Comparison of ENCODE assay signal across 19 mouse cellular contexts in the genomic region with DNA sequence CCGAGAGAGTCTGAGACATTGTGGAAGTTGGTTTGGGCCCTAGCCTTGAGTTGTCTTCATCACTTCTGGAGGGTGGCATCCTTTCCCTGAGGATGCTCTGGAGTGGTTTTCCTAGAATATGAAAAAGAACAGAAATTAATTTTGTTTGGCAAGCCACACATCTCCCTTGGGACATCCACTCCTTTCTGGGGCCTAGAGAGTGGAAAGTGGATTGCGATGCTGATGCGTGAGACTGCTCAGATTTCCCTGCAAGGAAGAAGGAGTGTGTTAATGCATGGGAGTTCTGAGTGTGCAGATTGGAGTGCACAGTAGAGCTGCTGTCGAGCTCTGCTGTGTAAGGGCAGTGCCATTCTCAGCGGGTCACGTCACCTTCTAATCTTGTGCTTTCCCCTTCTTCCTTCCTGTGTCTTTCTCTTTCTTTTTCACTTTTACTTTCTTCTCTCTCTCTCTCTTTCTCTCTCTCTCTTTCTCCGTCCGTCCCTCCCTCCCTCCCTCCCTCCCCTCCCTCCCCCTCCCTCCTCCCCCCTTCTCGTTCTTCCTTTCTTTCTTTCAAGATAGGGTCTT. TPM values are rescaled to one million over a fixed set of nuclear protein-coding genes. Genes with fewer than 3 reads are reported as not detected.
DNase-seq lines count a peak whose midpoint lies in the region; ATAC-seq and TF ChIP-seq lines count a peak whose summit lies in the region.
"Had no signal": no experiment of that assay in that cellular context is flagged by ENCODE, and none has a peak within 500 bp of the region (broad histone marks: within the 10 kb centered on the region; RNA-seq: fewer than 3 reads in every experiment).

No protein-coding gene starts in this region.

- TF ChIP-seq EP300 in heart, postnatal 0 days (IDR thresholded peaks at IDR 0.05; ENCODE audit: low read depth), result no peak

- H3K36me3 ChIP-seq in heart, embryonic 10.5 days, result no peaks in the 10 kb centered on the region
- H3K36me3 ChIP-seq in heart, postnatal 0 days (replicated peaks; ENCODE audit: control insufficient read depth, insufficient read depth, low read length), result no peaks in the 10 kb centered on the region
- H3K36me3 ChIP-seq: neural tube, embryonic 13.5 days had no signal

- TF ChIP-seq CTCF in heart, postnatal 0 days (IDR thresholded peaks at IDR 0.05; ENCODE audit: low read depth), result no peak

- H3K9ac ChIP-seq in heart, postnatal 0 days (replicated peaks; ENCODE audit: low read depth, low read length), result no peak overlapping the region
- H3K9ac ChIP-seq: forebrain, embryonic 13.5 days; neural tube, embryonic 13.5 days had no signal

- intact Hi-C loops in heart, postnatal 36 days (cut with DNase I), result no loop called here

- H3K27me3 ChIP-seq in heart, embryonic 10.5 days (ENCODE audit: insufficient read depth, poor library complexity, severe bottlenecking), result no peaks in the 10 kb centered on the region
- no peaks in the 10 kb centered on the region for H3K27me3 ChIP-seq in heart, postnatal 0 days (ENCODE audit: control insufficient read depth, insufficient read depth, low read length)
- H3K27me3 ChIP-seq: forebrain, embryonic 13.5 days; neural tube, embryonic 13.5 days had no signal

- peak overlapping the region; percentile 15; the same call in 1 of the 2 replicates for H3K4me2 ChIP-seq in heart, postnatal 0 days (ENCODE audit: low read depth, low read length)
- H3K4me2 ChIP-seq: forebrain, embryonic 13.5 days; liver, embryonic 11.5 days; neural tube, embryonic 13.5 days had no signal

- H3K27ac ChIP-seq in heart, embryonic 10.5 days, result peak overlapping the region; percentile 16; the same call in 1 of the 2 replicates
- H3K27ac ChIP-seq in heart, postnatal 0 days (ENCODE audit: low read depth), result peak overlapping the region; percentile 77
- H3K27ac ChIP-seq: forebrain, embryonic 13.5 days; midbrain, embryonic 10.5 days; neural tube, embryonic 13.5 days had no signal

- DNase-seq in heart, embryonic 10.5 days (ENCODE audit: low spot score), result no peak
- no peak for DNase-seq in heart, postnatal 36 days
- DNase-seq in 3T3-L1 (ENCODE audit: low read depth, low spot score) (peak; percentile 84), NIH3T3 (ENCODE audit: low read depth) (peak; percentile 84)
- peak; percentile 58 for DNase-seq in heart, postnatal 0 days (ENCODE audit: low spot score)
- DNase-seq in embryo, embryonic 9.5 days (ENCODE audit: extremely low spot score), result no peak
- DNase-seq in lung, postnatal 4 days, result no peak
- DNase-seq: adrenal gland, postnatal 25 days; cerebellum, adult 18-20 months; kidney, adult 8-10 months; kidney, postnatal 25 days; lung, adult 2 months; spleen, adult 18-20 months; thymus, postnatal 36 days had no signal

- 48% methylated on average over 9 of the region's 9 CpGs for whole genome bisulfite sequencing in heart, embryonic 10.5 days
- 36% methylated on average over 9 of the region's 9 CpGs for WGBS in heart, postnatal 0 days

- peaks cover 80% of the 10 kb centered on the region for H3K4me1 ChIP-seq in heart, embryonic 10.5 days
- peaks cover 39% of the 10 kb centered on the region for H3K4me1 ChIP-seq in heart, postnatal 0 days (ENCODE audit: control insufficient read depth, insufficient read depth)

- no peaks in the 10 kb centered on the region for H3K9me3 ChIP-seq in heart, embryonic 10.5 days
- H3K9me3 ChIP-seq in heart, postnatal 0 days (replicated peaks; ENCODE audit: control insufficient read depth, low read length), result no peaks in the 10 kb centered on the region
- H3K9me3 ChIP-seq: forebrain, embryonic 13.5 days; midbrain, embryonic 10.5 days; neural tube, embryonic 13.5 days had no signal

- peak; percentile 32; the same call in 1 of the 2 replicates for ATAC-seq in heart, postnatal 0 days (ENCODE audit: insufficient read depth, low read depth)
- ATAC-seq: forebrain, embryonic 13.5 days; inflammation-experienced regulatory T-cells, adult 6 months had no signal

- no peak overlapping the region for H3K4me3 ChIP-seq in heart, embryonic 10.5 days
- H3K4me3 ChIP-seq in heart, postnatal 0 days (ENCODE audit: low read depth, low read length), result no peak overlapping the region
- H3K4me3 ChIP-seq: forebrain, embryonic 13.5 days; midbrain, embryonic 10.5 days; neural tube, embryonic 13.5 days had no signal

RNA-seq across cellular contexts. Expression of a gene that starts 12.3 kb away (rescaled TPM):
- polyA plus RNA-seq in heart, embryonic 10.5 days (2016; fragmentation: Nextera tagmentation; extraction: Ambion mirVana), result 15.1 and 17.9 TPM in 2 replicates
- total RNA-seq in heart, postnatal 36 days (2021), result 10 to 100 TPM; 47.9 to 54.2 TPM
- 15.1 and 19.2 TPM in 2 replicates for total RNA-seq in heart, postnatal 0 days (2014; rRNA removed; ENCODE audit: low replicate concordance)
- 17.0 and 17.5 TPM in 2 replicates for polyA plus RNA-seq in heart, postnatal 0 days (2015; fragmentation: Nextera tagmentation; extraction: Ambion mirVana)

RNA-seq across cellular contexts. Expression of a gene that starts 42.0 kb away (rescaled TPM):
- polyA plus RNA-seq in heart, embryonic 10.5 days (2016; fragmentation: Nextera tagmentation; extraction: Ambion mirVana), result 24.2 and 34.1 TPM in 2 replicates
- total RNA-seq in heart, postnatal 36 days (2021), result 10 to 100 TPM; 45.0 to 46.7 TPM
- total RNA-seq in heart, postnatal 0 days (2014; rRNA removed; ENCODE audit: low replicate concordance), result 31.9 and 35.5 TPM in 2 replicates
- polyA plus RNA-seq in heart, postnatal 0 days (2015; fragmentation: Nextera tagmentation; extraction: Ambion mirVana), result 17.6 and 18.2 TPM in 2 replicates

Comparison
In these comparisons a context has a peak if more than half of its experiments do, and no peak if none do; other contexts are left out.
1. DNase-seq: peak in 3T3-L1 (single experiment), NIH3T3 (single experiment) and heart, postnatal 0 days (single experiment); none in heart, embryonic 10.5 days (single experiment), heart, postnatal 36 days (0 of 2), embryo, embryonic 9.5 days (single experiment) and lung, postnatal 4 days (0 of 2).